Mouse (Mus musculus): ENCODE measurements around the gene Kcnip1. TPM values are rescaled to one million over a fixed set of nuclear protein-coding genes. Genes with fewer than 3 reads are reported as not detected.

Gene Kcnip1
- total and polyA plus RNA-seq, 2 experiments: not detected

DNA sequence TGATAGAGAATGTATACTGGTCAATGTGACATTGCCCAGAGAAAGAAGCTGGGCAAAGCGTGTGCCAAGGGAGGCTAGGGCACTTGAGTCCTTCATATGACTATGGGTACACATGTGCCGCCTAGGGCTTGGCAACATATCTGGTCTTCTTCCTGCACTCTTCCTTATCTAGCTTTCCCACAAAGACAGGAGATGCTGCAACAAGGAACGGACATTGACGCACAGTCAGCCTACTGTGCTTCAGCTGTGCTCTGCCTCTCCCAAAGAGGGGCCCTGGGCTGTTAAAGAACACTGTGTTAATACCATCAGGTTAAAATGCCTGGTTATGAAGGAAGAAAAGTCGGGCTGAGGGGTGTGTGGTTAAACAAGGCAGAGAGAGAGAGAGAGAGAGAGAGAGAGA is 36.3 kb downstream of the Kcnip1 start:
- H3K4me1 ChIP-seq (ENCODE audit: control insufficient read depth, insufficient read depth, low read length): no peaks in the 10 kb centered on the region
- H3K36me3 ChIP-seq (ENCODE audit: control insufficient read depth, insufficient read depth, low read length): no peaks in the 10 kb centered on the region
- H3K27me3 ChIP-seq (ENCODE audit: control insufficient read depth, insufficient read depth, low read length): no peaks in the 10 kb centered on the region
- WGBS: 73% methylated on average over 5 of the region's 5 CpGs
- DNase-seq (ENCODE audit: extremely low read depth, low read depth, low spot score): no peak
- no peak overlapping the region for H3K9ac ChIP-seq (ENCODE audit: low read depth, low read length)
- TF ChIP-seq POLR2A (IDR thresholded peaks at IDR 0.05; ENCODE audit: extremely low read depth, insufficient read depth, low read length) (no peak), CTCF (IDR thresholded peaks at IDR 0.05; ENCODE audit: low read depth, low read length) (no peak)
- no peaks in the 10 kb centered on the region for H3K79me2 ChIP-seq (ENCODE audit: control insufficient read depth, insufficient read depth, low read length)
- no peak overlapping the region for H3K4me3 ChIP-seq (ENCODE audit: insufficient read depth, low read depth, low read length)
- H3K27ac ChIP-seq (replicated peaks; ENCODE audit: insufficient read depth, low read depth, low read length): no peak overlapping the region

DNA sequence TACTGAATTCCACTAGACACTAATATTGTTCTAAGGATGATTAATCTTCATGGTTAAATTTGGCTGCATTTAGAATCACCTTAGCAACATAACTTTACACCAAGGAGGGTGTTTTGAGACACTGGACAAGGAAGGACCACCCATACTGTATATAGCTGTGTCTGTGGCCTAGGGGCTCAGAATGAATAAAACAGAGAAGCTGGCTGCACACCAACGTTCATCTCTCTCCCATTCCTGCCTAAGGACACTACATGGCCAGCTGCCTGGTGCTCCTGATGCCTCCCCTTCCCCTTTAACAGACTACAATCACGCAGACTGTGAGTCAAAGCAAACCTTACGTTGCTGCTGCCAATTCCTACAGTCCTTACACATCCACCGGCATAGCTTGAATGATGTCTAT is 37.0 kb downstream of the Kcnip1 start:
- no peak for DNase-seq (ENCODE audit: extremely low read depth, low read depth, low spot score)
- Histone ChIP-seq H3K4me1 (ENCODE audit: control insufficient read depth, insufficient read depth, low read length) (no peaks in the 10 kb centered on the region), H3K4me3 (ENCODE audit: insufficient read depth, low read depth, low read length) (no peak overlapping the region), H3K9ac (ENCODE audit: low read depth, low read length) (no peak overlapping the region), H3K27ac (replicated peaks; ENCODE audit: insufficient read depth, low read depth, low read length) (no peak overlapping the region), H3K27me3 (ENCODE audit: control insufficient read depth, insufficient read depth, low read length) (no peaks in the 10 kb centered on the region), H3K36me3 (ENCODE audit: control insufficient read depth, insufficient read depth, low read length) (no peaks in the 10 kb centered on the region), H3K79me2 (ENCODE audit: control insufficient read depth, insufficient read depth, low read length) (no peaks in the 10 kb centered on the region)
- 79% methylated on average over 4 of the region's 4 CpGs for WGBS
- TF ChIP-seq POLR2A (IDR thresholded peaks at IDR 0.05; ENCODE audit: extremely low read depth, insufficient read depth, low read length): no peak
- TF ChIP-seq CTCF (IDR thresholded peaks at IDR 0.05; ENCODE audit: low read depth, low read length): no peak

DNA sequence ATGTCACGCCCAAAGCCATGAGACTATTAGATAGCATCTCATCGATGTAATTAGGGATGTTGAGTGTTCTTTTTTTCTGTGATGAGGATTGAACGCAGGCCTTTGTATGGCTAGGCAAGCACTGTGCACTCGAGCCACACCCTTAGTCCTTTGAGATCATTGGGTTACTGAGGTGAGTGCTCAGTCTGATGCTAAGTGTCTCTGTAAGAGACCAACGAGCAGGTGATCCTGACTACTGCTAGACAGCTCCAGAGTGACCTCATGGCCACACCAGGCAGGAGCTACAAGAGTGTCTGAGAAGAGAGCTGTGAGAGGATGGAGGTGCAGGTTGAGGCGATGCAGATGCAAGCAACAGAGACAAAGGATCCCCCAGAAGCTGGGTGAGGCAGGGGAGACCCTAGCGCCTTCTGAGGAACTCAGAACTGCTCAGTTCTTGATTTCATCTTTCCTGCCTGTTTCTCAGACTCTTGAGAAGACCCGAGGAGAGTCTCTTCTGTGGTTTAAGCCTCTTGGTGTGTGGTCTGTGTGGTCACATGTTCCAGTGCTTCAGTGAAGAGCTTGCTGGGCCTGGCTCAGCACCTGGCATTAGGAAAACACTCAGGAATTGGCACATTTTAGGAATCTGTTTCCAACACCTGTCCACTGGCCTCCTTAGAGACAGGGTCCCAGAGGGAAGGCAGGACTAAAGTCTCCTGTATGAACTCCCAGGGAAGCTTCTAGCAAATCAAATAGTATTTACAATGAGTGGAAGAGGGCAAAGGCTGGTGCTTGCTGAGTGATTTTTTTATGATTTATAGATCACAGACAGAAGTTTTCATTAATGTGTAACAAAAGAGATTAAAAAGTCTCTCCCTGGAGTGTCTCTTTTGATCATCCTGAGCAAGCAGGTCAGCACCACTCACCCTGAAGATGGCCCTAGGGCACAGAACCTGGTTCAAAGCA is 41.0 kb downstream of the Kcnip1 start:
- Histone ChIP-seq H3K36me3 (ENCODE audit: control insufficient read depth, insufficient read depth, low read length) (no peaks in the 10 kb centered on the region), H3K79me2 (ENCODE audit: control insufficient read depth, insufficient read depth, low read length) (no peaks in the 10 kb centered on the region), H3K4me3 (ENCODE audit: insufficient read depth, low read depth, low read length) (no peak overlapping the region), H3K27ac (replicated peaks; ENCODE audit: insufficient read depth, low read depth, low read length) (no peak overlapping the region), H3K4me1 (ENCODE audit: control insufficient read depth, insufficient read depth, low read length) (no peaks in the 10 kb centered on the region), H3K27me3 (ENCODE audit: control insufficient read depth, insufficient read depth, low read length) (no peaks in the 10 kb centered on the region), H3K9ac (ENCODE audit: low read depth, low read length) (no peak overlapping the region)
- WGBS: 83% methylated on average over 8 of the region's 8 CpGs
- TF ChIP-seq CTCF (IDR thresholded peaks at IDR 0.05; ENCODE audit: low read depth, low read length) (no peak), POLR2A (IDR thresholded peaks at IDR 0.05; ENCODE audit: extremely low read depth, insufficient read depth, low read length) (no peak)
- no peak for DNase-seq (ENCODE audit: extremely low read depth, low read depth, low spot score)

DNA sequence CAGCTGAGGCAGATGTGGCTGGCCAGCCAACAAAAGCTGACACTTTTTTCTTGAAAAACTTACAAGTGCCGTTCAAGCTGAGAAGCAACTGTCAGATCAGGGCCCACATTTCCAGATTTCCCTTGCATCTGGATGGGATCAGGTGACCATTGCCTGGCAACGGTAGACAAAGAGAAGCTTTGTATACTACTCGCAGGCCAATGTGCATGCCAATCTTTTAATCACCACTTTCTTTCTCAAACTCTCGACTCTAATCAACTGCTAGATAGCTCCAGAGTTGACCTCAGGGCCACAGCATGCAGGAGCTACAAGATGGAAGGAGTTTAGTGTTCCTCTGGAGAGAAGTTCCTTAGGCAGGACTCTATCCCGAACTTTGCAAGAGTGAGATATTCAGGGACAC is 41.8 kb downstream of the Kcnip1 start:
- DNase-seq (ENCODE audit: extremely low read depth, low read depth, low spot score): no peak
- no peaks in the 10 kb centered on the region for H3K79me2 ChIP-seq (ENCODE audit: control insufficient read depth, insufficient read depth, low read length)
- H3K36me3 ChIP-seq (ENCODE audit: control insufficient read depth, insufficient read depth, low read length): no peaks in the 10 kb centered on the region
- H3K9ac ChIP-seq (ENCODE audit: low read depth, low read length): no peak overlapping the region
- 83% methylated on average over 5 of the region's 5 CpGs for WGBS
- no peaks in the 10 kb centered on the region for H3K27me3 ChIP-seq (ENCODE audit: control insufficient read depth, insufficient read depth, low read length)
- no peaks in the 10 kb centered on the region for H3K4me1 ChIP-seq (ENCODE audit: control insufficient read depth, insufficient read depth, low read length)
- TF ChIP-seq POLR2A (IDR thresholded peaks at IDR 0.05; ENCODE audit: extremely low read depth, insufficient read depth, low read length): no peak
- TF ChIP-seq CTCF (IDR thresholded peaks at IDR 0.05; ENCODE audit: low read depth, low read length): no peak
- no peak overlapping the region for H3K4me3 ChIP-seq (ENCODE audit: insufficient read depth, low read depth, low read length)
- no peak overlapping the region for H3K27ac ChIP-seq (replicated peaks; ENCODE audit: insufficient read depth, low read depth, low read length)

DNA sequence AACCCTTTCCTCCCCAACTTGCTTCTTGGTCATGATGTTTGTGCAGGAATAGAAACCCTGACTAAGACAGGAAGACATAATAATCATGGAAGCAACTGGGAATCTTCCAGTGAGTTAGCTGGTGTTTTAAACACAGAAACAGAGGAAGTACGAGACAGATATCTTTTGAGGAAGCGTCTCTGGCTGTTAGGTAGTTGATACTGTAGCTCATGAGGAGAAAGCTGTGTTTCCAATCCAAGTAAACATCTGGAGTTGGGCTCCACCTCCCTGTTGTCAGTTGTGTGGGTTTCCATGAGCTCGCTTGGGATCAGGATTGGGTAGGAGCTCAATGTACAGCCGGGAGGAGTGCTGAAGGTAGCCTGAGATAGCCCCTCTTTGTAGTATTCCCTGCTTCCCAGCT is 46.5 kb downstream of the Kcnip1 start:
- H3K4me3 ChIP-seq (ENCODE audit: insufficient read depth, low read depth, low read length): no peak overlapping the region
- no peak overlapping the region for H3K27ac ChIP-seq (replicated peaks; ENCODE audit: insufficient read depth, low read depth, low read length)
- no peaks in the 10 kb centered on the region for H3K4me1 ChIP-seq (ENCODE audit: control insufficient read depth, insufficient read depth, low read length)
- TF ChIP-seq POLR2A (IDR thresholded peaks at IDR 0.05; ENCODE audit: extremely low read depth, insufficient read depth, low read length) (no peak), CTCF (IDR thresholded peaks at IDR 0.05; ENCODE audit: low read depth, low read length) (no peak)
- no peak overlapping the region for H3K9ac ChIP-seq (ENCODE audit: low read depth, low read length)
- no peaks in the 10 kb centered on the region for H3K27me3 ChIP-seq (ENCODE audit: control insufficient read depth, insufficient read depth, low read length)
- 74% methylated on average over 4 of the region's 4 CpGs for WGBS
- no peaks in the 10 kb centered on the region for H3K36me3 ChIP-seq (ENCODE audit: control insufficient read depth, insufficient read depth, low read length)
- H3K79me2 ChIP-seq (ENCODE audit: control insufficient read depth, insufficient read depth, low read length): no peaks in the 10 kb centered on the region
- DNase-seq (ENCODE audit: extremely low read depth, low read depth, low spot score): no peak

DNA sequence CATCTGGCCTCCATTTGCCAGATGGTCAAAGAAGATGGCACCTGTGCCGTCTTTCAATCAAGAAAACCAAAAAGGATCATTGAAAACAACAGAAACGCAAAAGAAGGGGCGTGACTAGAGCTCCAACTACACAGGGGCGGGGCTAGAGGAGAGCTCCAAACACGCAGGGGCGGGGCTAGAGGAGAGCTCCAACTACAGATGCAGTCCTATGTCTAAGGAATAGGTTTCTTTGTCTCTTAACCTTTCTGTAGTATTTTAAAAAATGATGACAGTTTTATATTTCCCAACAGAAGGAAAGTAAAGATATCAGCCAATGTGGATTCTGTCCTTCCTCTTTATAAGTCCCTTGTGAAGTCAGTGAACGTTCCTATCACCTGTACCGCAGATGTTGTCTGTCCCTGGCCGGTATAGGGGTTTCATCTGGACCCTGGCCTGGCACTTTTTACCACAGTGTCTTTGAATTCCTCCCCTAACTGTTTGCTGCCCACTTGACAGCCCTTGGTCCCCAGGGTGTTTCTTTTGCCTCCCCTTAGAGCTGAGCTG is 48.1 kb downstream of the Kcnip1 start:
- Histone ChIP-seq H3K4me1 (ENCODE audit: control insufficient read depth, insufficient read depth, low read length) (no peaks in the 10 kb centered on the region), H3K9ac (ENCODE audit: low read depth, low read length) (no peak overlapping the region), H3K4me3 (ENCODE audit: insufficient read depth, low read depth, low read length) (no peak overlapping the region), H3K27me3 (ENCODE audit: control insufficient read depth, insufficient read depth, low read length) (no peaks in the 10 kb centered on the region), H3K27ac (replicated peaks; ENCODE audit: insufficient read depth, low read depth, low read length) (no peak overlapping the region), H3K36me3 (ENCODE audit: control insufficient read depth, insufficient read depth, low read length) (no peaks in the 10 kb centered on the region), H3K79me2 (ENCODE audit: control insufficient read depth, insufficient read depth, low read length) (no peaks in the 10 kb centered on the region)
- 87% methylated on average over 9 of the region's 9 CpGs for WGBS
- TF ChIP-seq POLR2A (IDR thresholded peaks at IDR 0.05; ENCODE audit: extremely low read depth, insufficient read depth, low read length) (no peak), CTCF (IDR thresholded peaks at IDR 0.05; ENCODE audit: low read depth, low read length) (no peak)
- no peak for DNase-seq (ENCODE audit: extremely low read depth, low read depth, low spot score)
